Mouse (Mus musculus): Measurements from ENCODE around the gene Gm42957. TPM values are rescaled to one million over a fixed set of nuclear protein-coding genes. Genes with fewer than 3 reads are reported as not detected.
A peak's percentile ranks its signal among the peaks of the same experiment; 100 is the strongest.

Gene Gm42957
- polyA plus RNA-seq, 1 experiment from 2014 or later = 0.04 TPM

DNA sequence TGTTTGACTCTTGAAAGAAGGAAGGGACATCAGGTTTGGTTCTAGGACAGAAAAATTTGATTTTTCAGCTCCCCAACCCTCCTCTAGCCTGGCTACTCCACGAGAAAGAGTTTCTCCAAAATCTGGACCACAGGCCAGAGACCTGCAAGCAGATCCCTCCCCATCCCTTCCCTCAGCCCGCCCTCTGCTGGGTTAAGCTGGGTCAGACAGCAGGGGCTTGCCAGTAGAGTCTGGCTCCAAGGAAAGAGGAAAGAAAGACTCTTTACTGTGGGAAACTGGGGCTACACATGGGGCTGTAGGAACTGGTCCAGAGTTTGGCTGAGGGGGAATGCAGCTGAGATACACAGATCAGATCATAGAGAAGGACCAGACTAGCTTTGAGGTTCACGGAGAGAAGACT is 57.2 kb downstream of the Gm42957 start:
- Histone ChIP-seq H3K27ac (replicated peaks) (no peak overlapping the region), H3K9me3 (ENCODE audit: control insufficient read depth, low read length) (no peaks in the 10 kb centered on the region), H3K9ac (ENCODE audit: low read length) (no peak overlapping the region), H3K36me3 (ENCODE audit: control insufficient read depth, insufficient read depth, low read length) (no peaks in the 10 kb centered on the region), H3K4me1 (replicated peaks; ENCODE audit: control insufficient read depth, insufficient read depth) (no peaks in the 10 kb centered on the region; the same call in 1 of the 2 replicates), H3K4me3 (ENCODE audit: low read depth, low read length) (no peak overlapping the region), H3K4me2 (replicated peaks; ENCODE audit: low read depth) (no peak overlapping the region), H3K27me3 (ENCODE audit: control insufficient read depth, insufficient read depth, low read length) (no peaks in the 10 kb centered on the region)
- peak; percentile 45 for DNase-seq (ENCODE audit: low spot score)
- TF ChIP-seq EP300 (optimal IDR thresholded peaks at IDR 0.05) (no peak), CTCF (IDR thresholded peaks at IDR 0.05; ENCODE audit: low read depth) (peak; percentile 70)
- WGBS = 20% methylated on average over 3 of the region's 3 CpGs
- no peak for ATAC-seq (ENCODE audit: low FRiP score, low TSS enrichment)

DNA sequence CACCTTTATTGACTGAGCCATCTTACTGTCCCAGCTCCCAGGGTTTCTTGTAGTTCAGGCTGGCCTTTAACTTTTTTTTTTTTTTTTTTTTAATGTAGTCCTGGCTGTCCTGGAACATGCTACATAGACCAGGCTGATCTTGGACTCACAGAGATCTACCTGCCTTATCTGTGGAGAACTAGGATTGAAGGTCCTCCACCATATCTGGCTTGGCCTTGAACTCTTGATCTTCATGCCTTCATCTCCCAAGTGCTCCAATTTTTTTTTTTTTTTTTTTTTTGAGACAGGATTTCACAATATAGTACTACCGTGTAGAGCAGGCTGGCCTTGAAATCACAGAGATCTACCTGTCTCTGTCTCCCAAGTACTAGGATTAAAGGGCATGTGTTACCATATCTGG is 58.3 kb downstream of the Gm42957 start:
- Histone ChIP-seq H3K27me3 (ENCODE audit: control insufficient read depth, insufficient read depth, low read length) (no peaks in the 10 kb centered on the region), H3K4me3 (ENCODE audit: low read depth, low read length) (no peak overlapping the region), H3K27ac (replicated peaks) (no peak overlapping the region), H3K9ac (ENCODE audit: low read length) (no peak overlapping the region), H3K4me1 (replicated peaks; ENCODE audit: control insufficient read depth, insufficient read depth) (no peaks in the 10 kb centered on the region; the same call in 1 of the 2 replicates), H3K9me3 (ENCODE audit: control insufficient read depth, low read length) (no peaks in the 10 kb centered on the region), H3K36me3 (ENCODE audit: control insufficient read depth, insufficient read depth, low read length) (no peaks in the 10 kb centered on the region), H3K4me2 (replicated peaks; ENCODE audit: low read depth) (no peak overlapping the region)
- WGBS = 71% methylated on average over 1 of the region's 1 CpGs
- no peak for ATAC-seq (ENCODE audit: low FRiP score, low TSS enrichment)
- no peak for DNase-seq (ENCODE audit: low spot score)
- no peak for TF ChIP-seq CTCF (IDR thresholded peaks at IDR 0.05; ENCODE audit: low read depth)
- no peak for TF ChIP-seq EP300 (optimal IDR thresholded peaks at IDR 0.05)

DNA sequence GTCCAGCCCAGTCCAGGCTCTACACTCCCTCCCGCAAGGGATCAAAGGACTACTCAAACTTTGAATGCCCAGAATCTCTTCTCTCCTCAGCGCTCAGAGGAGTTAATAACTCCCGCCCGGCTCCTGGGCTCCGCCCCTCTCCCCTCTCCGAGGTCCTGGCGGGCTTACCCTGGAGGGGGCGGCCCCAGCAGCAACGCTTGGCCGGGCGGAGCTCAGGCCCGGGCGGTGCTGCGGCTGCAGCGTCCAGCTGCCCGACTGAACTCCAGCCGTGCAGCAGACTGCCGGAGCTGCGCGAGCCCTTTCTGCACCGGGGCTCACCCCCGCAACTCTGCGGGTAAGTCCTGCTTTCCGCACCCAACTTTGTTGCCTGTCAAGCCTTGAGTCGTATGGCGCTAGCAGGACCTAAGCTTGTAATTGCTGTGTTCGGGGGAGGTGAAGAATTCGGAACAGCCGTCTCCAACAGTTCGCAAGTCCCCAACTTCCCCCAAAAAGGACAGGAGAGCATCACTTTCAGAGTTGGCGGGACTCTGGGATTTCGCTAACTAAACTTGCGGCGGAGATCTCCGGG is 61.0 kb downstream of the Gm42957 start, which contains the start of gene Pias3:
Pias3 (plus strand) TSS at position 187 of the 568 bp plus-strand sequence.
- H3K4me2 ChIP-seq (replicated peaks; ENCODE audit: low read depth) = peak within 1 kb of the TSS; percentile 78
- H3K27ac ChIP-seq (replicated peaks) = peak within 1 kb of the TSS; percentile 83
- no peaks in the 10 kb centered on the region; the same call in 1 of the 2 replicates for H3K4me1 ChIP-seq (replicated peaks; ENCODE audit: control insufficient read depth, insufficient read depth)
- no peaks in the 10 kb centered on the region for H3K27me3 ChIP-seq (ENCODE audit: control insufficient read depth, insufficient read depth, low read length)
- DNase-seq (ENCODE audit: low spot score) = peak; percentile 91
- peaks cover 4% of the 10 kb centered on the region; the same call in 1 of the 2 replicates for H3K36me3 ChIP-seq (ENCODE audit: control insufficient read depth, insufficient read depth, low read length)
- WGBS = under 1% methylated on average over 35 of the region's 35 CpGs
- TF ChIP-seq EP300 (optimal IDR thresholded peaks at IDR 0.05) = no peak
- 0 out of 2 replicates have a peak, but pooled peaks have one; percentile 6 for TF ChIP-seq CTCF (IDR thresholded peaks at IDR 0.05; ENCODE audit: low read depth)
- no peaks in the 10 kb centered on the region for H3K9me3 ChIP-seq (ENCODE audit: control insufficient read depth, low read length)
- ATAC-seq (ENCODE audit: low FRiP score, low TSS enrichment) = peak; percentile 90
- H3K9ac ChIP-seq (ENCODE audit: low read length) = peak within 1 kb of the TSS; percentile 83
- H3K4me3 ChIP-seq (ENCODE audit: low read depth, low read length) = peak within 1 kb of the TSS; percentile 78

DNA sequence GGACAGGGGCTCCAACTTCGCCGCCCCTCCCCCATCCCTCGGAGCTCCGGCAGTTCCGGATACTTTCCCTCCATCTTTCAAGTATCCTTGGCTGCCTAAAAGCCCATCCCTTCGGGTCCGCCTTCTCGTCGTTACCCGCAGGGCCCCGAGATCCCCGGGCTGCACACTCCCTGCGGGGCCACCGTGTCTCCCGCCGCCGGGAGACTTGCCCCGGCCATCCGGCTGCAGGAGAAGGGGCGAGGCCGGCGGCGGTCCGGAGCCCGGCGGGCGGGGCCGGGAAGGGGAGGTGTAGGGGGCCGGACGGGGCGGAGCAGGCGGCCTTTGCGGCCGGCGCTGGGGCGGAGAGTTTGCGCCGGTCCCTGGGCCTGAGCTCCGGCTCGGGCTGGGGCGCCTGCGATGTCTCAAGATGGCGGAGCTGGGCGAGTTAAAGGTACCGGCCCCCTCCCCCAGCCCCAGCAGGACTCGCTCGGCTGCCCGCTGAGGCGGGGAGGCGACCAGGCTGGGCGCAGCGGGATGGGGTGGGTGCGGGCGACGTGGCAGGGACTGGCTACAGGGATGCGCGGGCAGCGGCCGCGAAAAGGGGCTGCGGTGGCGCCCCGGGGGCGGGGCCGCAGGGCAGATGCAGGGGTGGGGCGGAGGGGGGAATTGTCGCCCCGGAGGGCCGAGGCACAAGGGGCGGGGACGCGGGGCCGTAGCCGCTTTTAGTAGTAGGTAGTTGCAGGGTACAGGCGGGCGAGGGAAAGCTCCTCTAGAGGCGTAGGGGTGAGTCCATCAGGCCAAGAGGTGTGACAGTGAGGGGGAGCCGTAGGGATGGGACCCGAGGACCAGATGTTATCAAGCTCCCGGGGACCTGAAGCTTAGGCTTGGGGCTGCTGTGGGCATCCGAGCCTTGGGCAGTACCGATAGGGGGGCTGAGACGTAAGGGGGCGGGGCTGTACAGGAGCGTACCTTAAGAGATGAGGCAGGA is 61.8 kb downstream of the Gm42957 start:
- 1% methylated on average over 77 of the region's 85 CpGs for WGBS
- peak overlapping the region; percentile 78 for H3K4me2 ChIP-seq (replicated peaks; ENCODE audit: low read depth)
- peak overlapping the region; percentile 78 for H3K4me3 ChIP-seq (ENCODE audit: low read depth, low read length)
- peak; percentile 95 for DNase-seq (ENCODE audit: low spot score)
- peaks cover 11% of the 10 kb centered on the region for H3K36me3 ChIP-seq (ENCODE audit: control insufficient read depth, insufficient read depth, low read length)
- H3K27ac ChIP-seq (replicated peaks) = peak overlapping the region; percentile 83
- peak; percentile 95 for ATAC-seq (ENCODE audit: low FRiP score, low TSS enrichment)
- no peaks in the 10 kb centered on the region; the same call in 1 of the 2 replicates for H3K4me1 ChIP-seq (replicated peaks; ENCODE audit: control insufficient read depth, insufficient read depth)
- H3K9ac ChIP-seq (ENCODE audit: low read length) = peak overlapping the region; percentile 83
- TF ChIP-seq CTCF (IDR thresholded peaks at IDR 0.05; ENCODE audit: low read depth) (no peak), EP300 (optimal IDR thresholded peaks at IDR 0.05) (no peak)
- no peaks in the 10 kb centered on the region for H3K9me3 ChIP-seq (ENCODE audit: control insufficient read depth, low read length)
- no peaks in the 10 kb centered on the region for H3K27me3 ChIP-seq (ENCODE audit: control insufficient read depth, insufficient read depth, low read length)

- 54% methylated on average over 19 of the region's 19 CpGs for WGBS
These were observed 63.9 kb downstream of the Gm42957 start for GRCm38 (mm10) chr3:96698993-96699690.

More at GRCm38 (mm10) chr3:96698993-96699690, 63.9 kb downstream of the Gm42957 start:
- H3K36me3 ChIP-seq (ENCODE audit: control insufficient read depth, insufficient read depth, low read length) = peaks cover 20% of the 10 kb centered on the region
- DNase-seq (ENCODE audit: low spot score) (no peak), ATAC-seq (ENCODE audit: low FRiP score, low TSS enrichment) (no peak)
- no peak overlapping the region for H3K9ac ChIP-seq (ENCODE audit: low read length)
- no peak overlapping the region for H3K4me2 ChIP-seq (replicated peaks; ENCODE audit: low read depth)
- no peaks in the 10 kb centered on the region for H3K9me3 ChIP-seq (ENCODE audit: control insufficient read depth, low read length)
- H3K4me3 ChIP-seq (ENCODE audit: low read depth, low read length) = no peak overlapping the region
- H3K4me1 ChIP-seq (replicated peaks; ENCODE audit: control insufficient read depth, insufficient read depth) = no peaks in the 10 kb centered on the region; the same call in 1 of the 2 replicates
- TF ChIP-seq EP300 (optimal IDR thresholded peaks at IDR 0.05) (no peak), CTCF (IDR thresholded peaks at IDR 0.05; ENCODE audit: low read depth) (peak; percentile 13; the same call in 1 of the 2 replicates)
- no peaks in the 10 kb centered on the region for H3K27me3 ChIP-seq (ENCODE audit: control insufficient read depth, insufficient read depth, low read length)
- H3K27ac ChIP-seq (replicated peaks) = no peak overlapping the region

All from stomach, postnatal 0 days (tissue).